Mouse (Mus musculus): ENCODE measurements around the gene Lamc1. TPM values are rescaled to one million over a fixed set of nuclear protein-coding genes. Genes with fewer than 3 reads are reported as not detected.

Gene Lamc1
- polyA plus RNA-seq, 1 experiment from 2014 or later: 87.6 TPM

DNA sequence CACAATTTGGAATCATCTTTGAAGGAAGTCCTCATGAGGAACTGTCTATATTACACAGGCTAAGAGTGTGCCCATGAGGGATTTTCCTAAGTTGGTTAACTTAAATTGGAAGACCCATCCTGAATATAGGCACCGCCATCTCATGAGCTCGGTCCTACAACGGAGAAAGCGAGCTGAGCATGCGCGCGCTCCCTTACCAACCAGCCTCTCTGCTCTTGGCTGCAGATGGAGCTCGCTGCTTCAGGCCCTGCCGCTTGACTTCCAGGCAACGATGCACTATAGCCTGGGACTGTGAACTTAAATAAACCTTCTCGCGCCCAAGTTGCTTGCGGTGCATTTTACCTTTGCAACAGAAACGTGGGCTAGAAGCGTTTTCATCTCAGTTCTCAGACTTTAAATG, 61.8 kb downstream of the Lamc1 start:
- 94% methylated on average over 15 of the region's 15 CpGs for WGBS (ENCODE audit: insufficient replicate concordance)
- Histone ChIP-seq H3K27me3 (ENCODE audit: control insufficient read depth, insufficient read depth, low read length) (no peaks in the 10 kb centered on the region), H3K4me3 (ENCODE audit: low read depth, low read length) (no peak overlapping the region), H3K4me1 (ENCODE audit: control insufficient read depth, insufficient read depth, low read length) (peaks cover 67% of the 10 kb centered on the region), H3K9ac (ENCODE audit: low read depth, low read length) (no peak overlapping the region), H3K36me3 (ENCODE audit: control insufficient read depth, insufficient read depth, low read length) (no peaks in the 10 kb centered on the region), H3K27ac (ENCODE audit: low read depth, low read length) (no peak overlapping the region), H3K9me3 (replicated peaks; ENCODE audit: control insufficient read depth, low read length) (no peaks in the 10 kb centered on the region), H3K4me2 (no peak overlapping the region)
- no peak for ATAC-seq (replicated peaks; ENCODE audit: insufficient number of reproducible peaks, low FRiP score, low TSS enrichment)

DNA sequence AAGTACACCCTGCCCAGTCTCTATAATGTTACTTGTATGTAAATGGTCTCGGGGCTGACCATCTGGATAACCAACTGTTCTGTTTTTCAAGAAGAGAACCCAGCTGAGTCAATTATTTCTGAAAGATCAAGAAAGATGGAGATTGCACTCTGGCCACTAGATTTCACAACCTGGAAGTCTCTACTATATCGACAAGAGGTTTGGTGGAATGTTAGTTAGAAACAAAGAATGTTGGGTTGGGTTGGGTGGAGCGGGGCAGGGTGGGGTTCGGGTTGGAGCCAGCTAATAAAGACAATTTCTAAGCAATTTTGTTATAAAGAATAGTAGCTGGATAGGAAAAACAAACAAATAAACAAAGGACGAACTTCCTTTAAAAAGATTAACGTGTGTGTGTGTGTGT, 62.9 kb downstream of the Lamc1 start:
- H3K27ac ChIP-seq (ENCODE audit: low read depth, low read length): no peak overlapping the region
- peaks cover 68% of the 10 kb centered on the region for H3K4me1 ChIP-seq (ENCODE audit: control insufficient read depth, insufficient read depth, low read length)
- H3K9ac ChIP-seq (ENCODE audit: low read depth, low read length): no peak overlapping the region
- H3K36me3 ChIP-seq (ENCODE audit: control insufficient read depth, insufficient read depth, low read length): no peaks in the 10 kb centered on the region
- ATAC-seq (replicated peaks; ENCODE audit: insufficient number of reproducible peaks, low FRiP score, low TSS enrichment): no peak
- H3K4me2 ChIP-seq: no peak overlapping the region
- no peaks in the 10 kb centered on the region for H3K9me3 ChIP-seq (replicated peaks; ENCODE audit: control insufficient read depth, low read length)
- H3K27me3 ChIP-seq (ENCODE audit: control insufficient read depth, insufficient read depth, low read length): no peaks in the 10 kb centered on the region
- WGBS (ENCODE audit: insufficient replicate concordance): 80% methylated on average over 6 of the region's 6 CpGs
- no peak overlapping the region for H3K4me3 ChIP-seq (ENCODE audit: low read depth, low read length)

DNA sequence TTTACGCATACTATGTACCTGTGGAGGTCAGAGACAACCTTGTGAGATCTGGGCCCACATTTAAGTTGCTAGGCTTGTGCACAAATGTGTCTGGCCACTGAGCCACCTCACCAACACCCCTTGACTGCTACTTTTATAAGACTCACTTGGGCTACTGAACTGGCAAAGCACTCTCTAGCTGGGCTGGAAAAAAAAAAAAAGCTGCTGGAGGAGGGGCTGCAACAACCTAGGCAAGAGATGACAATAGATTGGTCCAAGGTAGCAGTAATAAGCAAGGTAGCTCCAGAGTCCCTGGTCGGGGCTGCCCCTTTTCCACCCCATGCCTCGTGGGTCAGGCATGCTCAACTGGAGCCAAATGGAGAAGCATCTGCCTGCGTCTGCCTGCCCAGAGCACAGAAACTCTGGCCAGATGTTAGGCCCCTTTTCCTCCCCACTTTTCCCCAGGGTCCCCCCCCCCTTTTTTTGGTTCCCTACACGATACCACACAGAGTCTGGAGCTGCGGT, 63.7 kb downstream of the Lamc1 start:
- WGBS (ENCODE audit: insufficient replicate concordance): 77% methylated on average over 6 of the region's 6 CpGs
- no peak for ATAC-seq (replicated peaks; ENCODE audit: insufficient number of reproducible peaks, low FRiP score, low TSS enrichment)
- Histone ChIP-seq H3K9me3 (replicated peaks; ENCODE audit: control insufficient read depth, low read length) (no peaks in the 10 kb centered on the region), H3K9ac (ENCODE audit: low read depth, low read length) (no peak overlapping the region), H3K27me3 (ENCODE audit: control insufficient read depth, insufficient read depth, low read length) (no peaks in the 10 kb centered on the region), H3K36me3 (ENCODE audit: control insufficient read depth, insufficient read depth, low read length) (no peaks in the 10 kb centered on the region), H3K4me1 (ENCODE audit: control insufficient read depth, insufficient read depth, low read length) (peaks cover 70% of the 10 kb centered on the region), H3K4me3 (ENCODE audit: low read depth, low read length) (no peak overlapping the region), H3K4me2 (no peak overlapping the region; the same call in 1 of the 2 replicates), H3K27ac (ENCODE audit: low read depth, low read length) (peak overlapping the region; percentile 50)

DNA sequence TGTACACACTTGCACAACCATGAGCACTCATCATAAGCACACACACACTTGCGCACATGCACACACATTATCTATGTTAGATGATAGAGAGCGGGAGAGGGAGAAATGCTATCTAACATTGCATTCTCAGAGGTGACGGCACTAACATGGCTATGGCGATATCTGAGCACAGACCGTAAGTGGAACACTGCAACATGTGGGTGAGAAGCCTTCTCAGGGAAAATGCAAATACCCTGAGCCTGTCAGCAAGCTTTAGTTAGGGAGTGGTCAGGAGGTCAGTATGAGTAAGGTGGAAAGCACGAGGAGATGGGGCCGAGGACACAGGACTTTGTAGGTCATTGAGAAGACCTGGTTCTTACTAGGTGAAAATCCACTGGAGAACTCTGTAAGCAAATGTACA, 64.3 kb downstream of the Lamc1 start:
- H3K4me2 ChIP-seq: peak overlapping the region; percentile 29
- no peaks in the 10 kb centered on the region for H3K36me3 ChIP-seq (ENCODE audit: control insufficient read depth, insufficient read depth, low read length)
- 59% methylated on average over 7 of the region's 7 CpGs for WGBS (ENCODE audit: insufficient replicate concordance)
- H3K9ac ChIP-seq (ENCODE audit: low read depth, low read length): no peak overlapping the region
- H3K4me1 ChIP-seq (ENCODE audit: control insufficient read depth, insufficient read depth, low read length): peaks cover 69% of the 10 kb centered on the region
- no peak overlapping the region for H3K4me3 ChIP-seq (ENCODE audit: low read depth, low read length)
- ATAC-seq (replicated peaks; ENCODE audit: insufficient number of reproducible peaks, low FRiP score, low TSS enrichment): no peak
- H3K9me3 ChIP-seq (replicated peaks; ENCODE audit: control insufficient read depth, low read length): no peaks in the 10 kb centered on the region
- peak overlapping the region; percentile 50 for H3K27ac ChIP-seq (ENCODE audit: low read depth, low read length)
- no peaks in the 10 kb centered on the region for H3K27me3 ChIP-seq (ENCODE audit: control insufficient read depth, insufficient read depth, low read length)

DNA sequence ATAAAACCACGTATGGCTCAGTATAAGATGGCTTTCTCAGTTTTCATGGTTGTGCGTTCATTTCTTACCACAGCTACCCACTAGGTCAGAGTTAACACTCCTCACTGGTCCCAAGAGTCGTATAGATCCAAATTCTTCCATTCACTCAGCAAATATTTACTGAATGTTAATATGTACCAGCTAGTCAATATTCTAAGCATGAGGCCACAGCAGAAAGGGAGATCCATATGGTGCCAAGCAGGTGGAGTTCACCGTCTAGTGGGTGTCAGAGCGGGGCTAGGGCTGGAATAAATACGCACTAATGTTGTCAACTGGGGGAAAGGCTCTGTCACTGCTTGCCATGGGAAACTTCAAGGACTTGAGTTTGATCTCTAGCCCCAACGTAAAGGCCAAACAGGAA, 64.9 kb downstream of the Lamc1 start:
- Histone ChIP-seq H3K27ac (ENCODE audit: low read depth, low read length) (peak overlapping the region; percentile 64), H3K4me1 (ENCODE audit: control insufficient read depth, insufficient read depth, low read length) (peaks cover 67% of the 10 kb centered on the region)

DNA sequence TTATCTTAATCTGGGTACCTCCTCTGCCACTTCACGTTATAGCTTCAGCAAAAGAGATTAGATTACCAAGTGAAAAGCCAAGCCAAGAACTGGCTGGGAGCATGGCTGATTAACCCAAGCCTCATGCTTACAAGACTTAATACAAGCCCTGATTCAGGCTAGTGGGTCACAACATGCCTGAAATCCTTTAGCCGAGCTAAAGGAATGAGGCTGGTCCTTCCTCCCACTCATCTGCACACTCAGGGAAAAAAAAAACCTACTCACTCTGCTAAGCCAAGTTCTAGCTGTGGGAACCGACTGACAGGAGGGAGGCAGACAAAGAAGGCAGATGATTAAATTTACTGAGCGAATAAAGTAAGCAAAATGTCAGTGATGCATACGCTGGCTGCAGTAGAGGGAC, 65.7 kb downstream of the Lamc1 start:
- H3K36me3 ChIP-seq (ENCODE audit: control insufficient read depth, insufficient read depth, low read length): no peaks in the 10 kb centered on the region
- peak overlapping the region; percentile 64 for H3K27ac ChIP-seq (ENCODE audit: low read depth, low read length)
- no peak overlapping the region for H3K4me3 ChIP-seq (ENCODE audit: low read depth, low read length)
- H3K4me2 ChIP-seq: no peak overlapping the region
- 49% methylated on average over 5 of the region's 5 CpGs for WGBS (ENCODE audit: insufficient replicate concordance)
- no peaks in the 10 kb centered on the region for H3K27me3 ChIP-seq (ENCODE audit: control insufficient read depth, insufficient read depth, low read length)
- peaks cover 67% of the 10 kb centered on the region for H3K4me1 ChIP-seq (ENCODE audit: control insufficient read depth, insufficient read depth, low read length)
- no peaks in the 10 kb centered on the region for H3K9me3 ChIP-seq (replicated peaks; ENCODE audit: control insufficient read depth, low read length)
- no peak overlapping the region for H3K9ac ChIP-seq (ENCODE audit: low read depth, low read length)
- ATAC-seq (replicated peaks; ENCODE audit: insufficient number of reproducible peaks, low FRiP score, low TSS enrichment): no peak

More for the DNA sequence above, 64.9 kb downstream of the Lamc1 start:
- 91% methylated on average over 7 of the region's 7 CpGs for WGBS (ENCODE audit: insufficient replicate concordance)
- Histone ChIP-seq H3K9me3 (replicated peaks; ENCODE audit: control insufficient read depth, low read length) (no peaks in the 10 kb centered on the region), H3K4me2 (no peak overlapping the region), H3K27me3 (ENCODE audit: control insufficient read depth, insufficient read depth, low read length) (no peaks in the 10 kb centered on the region), H3K9ac (ENCODE audit: low read depth, low read length) (no peak overlapping the region), H3K4me3 (ENCODE audit: low read depth, low read length) (no peak overlapping the region), H3K36me3 (ENCODE audit: control insufficient read depth, insufficient read depth, low read length) (no peaks in the 10 kb centered on the region)
- ATAC-seq (replicated peaks; ENCODE audit: insufficient number of reproducible peaks, low FRiP score, low TSS enrichment): no peak

DNA sequence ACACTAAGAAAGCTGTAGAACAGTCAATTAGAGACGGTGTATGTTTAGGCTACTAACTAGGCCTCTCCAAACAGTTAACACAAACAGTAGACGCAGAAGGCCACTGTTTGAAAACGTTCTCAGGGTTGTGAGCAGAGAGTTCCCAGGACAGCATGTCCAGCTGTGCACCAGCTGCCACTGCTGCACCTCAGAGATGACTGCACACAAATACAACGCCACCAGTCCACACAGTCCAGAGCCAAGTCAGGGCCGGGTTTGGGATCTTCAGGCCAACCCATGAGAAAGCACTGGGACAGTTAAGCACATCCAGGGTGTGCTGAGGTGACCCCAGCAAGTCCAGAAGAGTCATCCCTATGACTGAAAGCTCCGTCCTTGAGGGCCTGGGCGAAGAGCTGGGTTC, 67.0 kb downstream of the Lamc1 start:
- Histone ChIP-seq H3K9me3 (replicated peaks; ENCODE audit: control insufficient read depth, low read length) (no peaks in the 10 kb centered on the region), H3K4me3 (ENCODE audit: low read depth, low read length) (no peak overlapping the region), H3K4me1 (ENCODE audit: control insufficient read depth, insufficient read depth, low read length) (peaks cover 65% of the 10 kb centered on the region), H3K27ac (ENCODE audit: low read depth, low read length) (peak overlapping the region; percentile 82), H3K27me3 (ENCODE audit: control insufficient read depth, insufficient read depth, low read length) (no peaks in the 10 kb centered on the region), H3K36me3 (ENCODE audit: control insufficient read depth, insufficient read depth, low read length) (no peaks in the 10 kb centered on the region), H3K4me2 (no peak overlapping the region), H3K9ac (ENCODE audit: low read depth, low read length) (no peak overlapping the region)
- ATAC-seq (replicated peaks; ENCODE audit: insufficient number of reproducible peaks, low FRiP score, low TSS enrichment): no peak
- 65% methylated on average over 7 of the region's 7 CpGs for WGBS (ENCODE audit: insufficient replicate concordance)

DNA sequence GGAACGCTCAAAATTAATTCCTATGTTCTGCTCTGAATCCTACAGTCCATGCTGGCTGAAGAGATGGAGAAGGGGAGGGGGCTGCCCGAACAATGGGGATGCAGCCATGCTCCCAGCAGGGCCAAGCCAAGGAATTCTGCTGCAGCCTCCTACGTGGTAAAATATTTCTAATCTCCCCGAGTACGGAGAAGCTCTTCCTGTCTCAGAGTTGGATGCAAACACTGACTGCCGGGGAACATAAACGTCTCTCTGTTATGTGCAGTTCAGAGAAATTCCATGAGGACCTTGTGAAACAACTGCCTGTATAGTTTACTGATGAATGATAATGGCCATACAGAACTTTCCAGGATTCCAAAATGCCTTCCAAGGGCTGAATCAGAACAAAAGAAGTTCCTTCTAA, 67.5 kb downstream of the Lamc1 start:
- H3K4me1 ChIP-seq (ENCODE audit: control insufficient read depth, insufficient read depth, low read length): peaks cover 63% of the 10 kb centered on the region
- no peak; the same call in 1 of the 2 replicates for ATAC-seq (replicated peaks; ENCODE audit: insufficient number of reproducible peaks, low FRiP score, low TSS enrichment)
- H3K9me3 ChIP-seq (replicated peaks; ENCODE audit: control insufficient read depth, low read length): no peaks in the 10 kb centered on the region
- H3K9ac ChIP-seq (ENCODE audit: low read depth, low read length): no peak overlapping the region
- no peaks in the 10 kb centered on the region for H3K36me3 ChIP-seq (ENCODE audit: control insufficient read depth, insufficient read depth, low read length)
- H3K4me3 ChIP-seq (ENCODE audit: low read depth, low read length): no peak overlapping the region
- no peaks in the 10 kb centered on the region for H3K27me3 ChIP-seq (ENCODE audit: control insufficient read depth, insufficient read depth, low read length)
- WGBS (ENCODE audit: insufficient replicate concordance): 31% methylated on average over 7 of the region's 7 CpGs
- H3K27ac ChIP-seq (ENCODE audit: low read depth, low read length): peak overlapping the region; percentile 82
- H3K4me2 ChIP-seq: no peak overlapping the region

DNA sequence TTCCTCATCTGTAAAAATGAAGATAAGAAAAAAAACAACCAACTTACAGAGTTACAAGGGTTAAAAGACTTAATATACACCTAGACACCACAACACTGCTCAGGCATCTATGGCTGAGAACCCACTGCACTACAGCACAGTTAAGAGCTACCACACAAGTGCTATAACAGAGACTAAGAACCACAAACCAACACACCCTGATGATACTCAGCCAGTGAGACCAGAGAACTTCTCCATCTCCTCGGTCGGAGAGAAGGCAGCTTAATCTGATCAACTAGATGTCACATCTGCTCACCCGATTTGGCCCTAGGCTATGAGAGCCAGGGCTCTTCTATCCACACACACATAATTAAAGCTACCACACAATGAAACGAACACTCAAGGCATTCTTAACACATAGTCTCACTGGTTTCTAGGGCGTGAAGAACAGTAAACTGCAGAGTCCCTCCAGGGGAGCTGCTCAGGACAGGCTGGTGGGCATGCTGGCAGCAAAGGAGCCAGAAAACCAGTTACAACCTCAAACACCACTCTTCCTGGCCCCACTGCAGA, 72.8 kb downstream of the Lamc1 start:
- H3K9ac ChIP-seq (ENCODE audit: low read depth, low read length): no peak overlapping the region
- 67% methylated on average over 5 of the region's 5 CpGs for WGBS (ENCODE audit: insufficient replicate concordance)
- H3K27me3 ChIP-seq (ENCODE audit: control insufficient read depth, insufficient read depth, low read length): no peaks in the 10 kb centered on the region
- no peak overlapping the region for H3K4me2 ChIP-seq
- no peak overlapping the region for H3K27ac ChIP-seq (ENCODE audit: low read depth, low read length)
- ATAC-seq (replicated peaks; ENCODE audit: insufficient number of reproducible peaks, low FRiP score, low TSS enrichment): no peak
- H3K36me3 ChIP-seq (ENCODE audit: control insufficient read depth, insufficient read depth, low read length): 0 out of 2 replicates have a peak, but pooled peaks cover 3% of the 10 kb centered on the region
- H3K4me1 ChIP-seq (ENCODE audit: control insufficient read depth, insufficient read depth, low read length): peaks cover 21% of the 10 kb centered on the region
- H3K4me3 ChIP-seq (ENCODE audit: low read depth, low read length): no peak overlapping the region
- no peaks in the 10 kb centered on the region for H3K9me3 ChIP-seq (replicated peaks; ENCODE audit: control insufficient read depth, low read length)
